Mouse (Mus musculus) heart, embryonic 16.5 days (tissue): Measurements from ENCODE around the gene Sgsm1. TPM values are rescaled to one million over a fixed set of nuclear protein-coding genes. Genes with fewer than 3 reads are reported as not detected.

ENCODE experiments used
- ATAC-seq: fragments of 200-750 bp; cut with Nextera tagmentation; replicated peaks from 2 replicates; pipeline ENCODE4 v1.8.0; 2017; ENCODE audit warnings: moderate number of reproducible peaks; ENCODE audit not compliant: insufficient read depth, low FRiP score; ENCODE audit errors: extremely low read depth
- H3K27ac ChIP-seq: fragments of 300-500 bp; sonication (generic); 2 replicates; pipeline ENCODE4 v1.5.1; 2014; ENCODE audit warnings: mild to moderate bottlenecking, low read length, control low read depth, moderate library complexity
- H3K27me3 ChIP-seq: fragments of 300-500 bp; sonication (generic); 2 replicates; pipeline ENCODE4 v1.6.1; 2014; ENCODE audit warnings: low read length, mixed read lengths; ENCODE audit not compliant: control insufficient read depth, insufficient read depth
- H3K36me3 ChIP-seq: fragments of 300-500 bp; sonication (generic); 2 replicates; pipeline ENCODE4 v1.6.1; 2014; ENCODE audit not compliant: control insufficient read depth, insufficient read depth
- H3K4me1 ChIP-seq: fragments of 300-500 bp; sonication (generic); 2 replicates; pipeline ENCODE4 v1.6.1; 2014; ENCODE audit warnings: low read length, mixed read lengths; ENCODE audit not compliant: control insufficient read depth, insufficient read depth
- H3K4me2 ChIP-seq: fragments of 300-500 bp; sonication (generic); 2 replicates; pipeline ENCODE4 v1.6.1; 2014; ENCODE audit warnings: low read depth, mild to moderate bottlenecking, control low read depth, low read length
- H3K4me3 ChIP-seq: fragments of 300-500 bp; sonication (generic); 2 replicates; pipeline ENCODE4 v1.5.1; 2014; ENCODE audit warnings: mild to moderate bottlenecking, control low read depth, low read length
- H3K9ac ChIP-seq: fragments of 300-500 bp; sonication (generic); 2 replicates; pipeline ENCODE4 v1.6.1; 2014; ENCODE audit warnings: low read length, control low read depth
- H3K9me3 ChIP-seq: fragments of 300-500 bp; sonication (generic); replicated peaks from 2 replicates; pipeline ENCODE4 v1.6.1; 2016; ENCODE audit warnings: low read length; ENCODE audit not compliant: control insufficient read depth
- WGBS: fragments of 180-500 bp; shearing (Covaris S2); extraction: QIAGEN DNeasy Blood & Tissue Kit; methylation state at CpG from one replicate; pipeline ENCODE4 v1.1.7; 2014; 5-methylcytosine and 5-hydroxymethylcytosine counted together
- polyA plus RNA-seq: library from polyadenylated mRNA; unstranded; fragments of >200 nt; fragmentation: Nextera tagmentation; extraction: Ambion mirVana; gene quantifications from 2 replicates; pipeline ENCODE4 v1.2.1, GENCODE M21; 2015

Gene Sgsm1
- polyA plus RNA-seq, result 0.67 and 1.0 TPM in 2 replicates

DNA sequence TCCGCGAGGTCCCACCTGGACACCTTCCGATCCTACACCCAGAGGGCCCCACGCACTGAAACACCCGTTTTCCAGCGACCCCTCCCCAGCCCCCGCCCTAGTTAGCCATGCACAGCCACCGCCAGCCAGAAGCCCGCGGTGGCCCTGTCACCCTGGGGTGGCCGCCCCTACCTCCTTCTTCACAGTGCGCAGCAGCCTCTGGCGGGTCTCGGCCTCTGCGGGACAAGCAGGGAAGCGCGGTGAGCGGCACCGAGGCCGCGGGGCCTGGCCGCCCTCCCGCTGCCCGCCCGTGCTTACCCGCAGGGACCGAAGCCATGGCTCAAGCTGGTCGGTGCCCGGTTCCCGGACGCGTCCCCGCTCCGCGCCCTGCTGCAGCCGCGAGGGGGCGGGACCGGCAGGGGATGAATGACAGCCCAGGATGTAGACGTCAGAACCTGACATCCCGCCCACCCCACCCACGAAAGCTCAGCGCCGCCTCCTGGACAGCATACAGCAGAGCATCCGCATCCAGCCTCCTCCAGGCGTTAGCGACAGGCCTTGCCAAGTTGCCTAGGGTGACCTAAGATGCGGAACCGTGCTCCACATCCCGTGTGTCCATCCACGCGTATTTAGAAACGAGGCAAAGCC, at the start of gene Sgsm1:
TSS of gene Sgsm1 (minus strand) at position 410 of the 627 bp plus-strand sequence.
- Histone ChIP-seq H3K27me3 (peaks cover 67% of the 10 kb centered on the region), H3K9me3 (peaks cover 8% of the 10 kb centered on the region), H3K4me2 (peak within 1 kb of the TSS; percentile 74), H3K4me3 (peak within 1 kb of the TSS; percentile 54), H3K27ac (no peak within 1 kb of the TSS), H3K4me1 (no peaks in the 10 kb centered on the region), H3K36me3 (no peaks in the 10 kb centered on the region), H3K9ac (peak within 1 kb of the TSS; percentile 56; the same call in 1 of the 2 replicates)
- peak; percentile 58 for ATAC-seq
- WGBS, result 2% methylated on average over 53 of the region's 53 CpGs

DNA sequence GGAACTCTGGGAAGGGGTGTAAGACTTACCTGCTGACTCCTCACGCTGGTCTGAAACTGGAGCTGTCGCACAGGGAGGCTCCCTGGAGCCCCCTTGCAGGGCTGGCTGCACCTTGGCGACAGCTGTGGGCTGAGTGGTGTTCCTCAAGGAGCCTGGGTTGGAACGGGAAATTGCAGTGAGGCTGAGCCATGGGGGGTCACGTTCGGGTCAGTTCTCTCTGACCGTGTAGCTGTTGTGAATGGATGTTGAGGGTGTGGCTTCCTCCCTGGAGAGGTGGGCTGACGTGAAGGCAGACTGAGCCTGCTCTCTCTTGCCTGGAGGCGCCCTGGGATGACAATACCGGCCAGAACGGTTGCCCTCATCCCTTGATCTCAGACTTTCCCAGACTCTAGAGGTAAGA, 48.2 kb upstream of the Sgsm1 start:
- WGBS, result 6% methylated on average over 11 of the region's 11 CpGs
- Histone ChIP-seq H3K27me3 (peaks cover 20% of the 10 kb centered on the region), H3K4me1 (no peaks in the 10 kb centered on the region), H3K9me3 (no peaks in the 10 kb centered on the region), H3K27ac (no peak overlapping the region), H3K4me3 (no peak overlapping the region), H3K4me2 (no peak overlapping the region), H3K36me3 (no peaks in the 10 kb centered on the region), H3K9ac (no peak overlapping the region)
- ATAC-seq, result no peak

DNA sequence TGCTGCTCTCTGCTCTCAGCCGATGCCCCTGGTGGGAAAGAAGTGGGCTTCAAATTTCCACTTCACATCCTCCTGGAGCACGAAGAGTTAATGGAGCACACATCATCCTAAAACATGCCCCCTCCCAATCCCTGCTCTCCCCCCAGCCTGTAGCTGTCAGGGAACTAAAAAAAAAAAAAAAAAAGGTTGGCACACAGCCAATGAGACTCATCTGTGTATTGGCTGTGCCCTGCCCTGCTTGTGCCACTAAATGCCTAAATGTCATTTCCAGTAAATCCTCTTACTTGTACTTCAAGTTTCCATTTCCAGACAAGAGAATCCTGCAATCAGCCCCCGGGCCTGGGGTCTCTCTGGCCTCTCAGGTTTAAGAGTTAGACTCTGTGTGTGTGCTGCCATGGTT, 47.1 kb upstream of the Sgsm1 start:
- H3K36me3 ChIP-seq, result no peaks in the 10 kb centered on the region
- H3K4me2 ChIP-seq, result no peak overlapping the region
- ATAC-seq, result no peak
- 46% methylated on average over 3 of the region's 3 CpGs for WGBS
- H3K4me1 ChIP-seq, result no peaks in the 10 kb centered on the region
- peaks cover 28% of the 10 kb centered on the region for H3K27me3 ChIP-seq
- H3K9ac ChIP-seq, result no peak overlapping the region
- H3K4me3 ChIP-seq, result no peak overlapping the region
- no peak overlapping the region for H3K27ac ChIP-seq
- no peaks in the 10 kb centered on the region for H3K9me3 ChIP-seq

DNA sequence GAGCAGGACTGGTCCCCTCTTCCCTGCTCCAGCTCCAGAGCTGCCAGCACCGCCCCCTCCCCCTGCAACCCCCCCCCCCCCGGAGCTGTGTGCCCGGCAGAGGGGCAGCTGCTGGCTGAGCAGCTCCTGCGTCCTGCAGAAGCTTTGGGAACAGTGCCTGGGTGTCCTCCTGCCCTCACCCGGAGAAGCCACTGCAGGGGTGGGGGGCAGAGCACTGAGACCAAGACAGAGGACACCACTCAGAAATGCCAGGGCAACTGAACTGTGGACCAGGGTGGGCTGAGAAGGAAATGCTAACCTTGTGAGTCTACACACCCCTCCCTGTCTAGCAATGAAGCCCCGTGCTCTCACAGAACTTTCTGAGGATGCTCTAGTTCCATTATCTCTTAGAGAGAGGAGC, 46.6 kb upstream of the Sgsm1 start, which contains the start of gene Aym1:
TSS of gene Aym1 (plus strand) at position 109 of the 400 bp plus-strand sequence.
- 37% methylated on average over 3 of the region's 6 CpGs for WGBS
- Histone ChIP-seq H3K9ac (no peak within 1 kb of the TSS), H3K9me3 (no peaks in the 10 kb centered on the region), H3K36me3 (no peaks in the 10 kb centered on the region), H3K4me2 (no peak within 1 kb of the TSS), H3K4me1 (no peaks in the 10 kb centered on the region), H3K27me3 (peaks cover 31% of the 10 kb centered on the region), H3K27ac (no peak within 1 kb of the TSS), H3K4me3 (no peak within 1 kb of the TSS)
- ATAC-seq, result no peak

DNA sequence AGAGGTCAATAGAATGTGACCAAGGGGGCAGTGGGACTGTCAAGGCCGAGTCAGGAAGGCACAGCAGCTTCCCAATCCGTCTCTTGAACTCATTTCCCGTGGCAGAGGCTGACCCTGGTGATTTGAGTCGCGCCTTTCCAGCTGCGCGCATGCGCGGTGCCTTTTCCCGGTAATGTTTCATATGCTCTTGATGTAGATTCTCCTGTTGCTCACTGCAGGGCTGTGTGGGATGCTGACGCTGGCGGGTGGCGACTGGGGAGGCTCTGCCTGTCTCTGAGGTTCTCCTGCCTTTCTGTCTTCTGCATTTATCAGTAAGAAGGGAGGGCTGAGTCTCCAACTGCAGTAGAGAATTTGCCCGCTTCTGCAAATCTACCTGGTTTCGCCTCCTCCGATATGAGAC, 43.7 kb upstream of the Sgsm1 start:
- Histone ChIP-seq H3K27me3 (peaks cover 48% of the 10 kb centered on the region), H3K9ac (no peak overlapping the region), H3K4me2 (no peak overlapping the region), H3K4me1 (no peaks in the 10 kb centered on the region), H3K9me3 (no peaks in the 10 kb centered on the region), H3K4me3 (no peak overlapping the region), H3K27ac (no peak overlapping the region), H3K36me3 (no peaks in the 10 kb centered on the region)
- ATAC-seq, result no peak
- WGBS, result 38% methylated on average over 16 of the region's 16 CpGs

DNA sequence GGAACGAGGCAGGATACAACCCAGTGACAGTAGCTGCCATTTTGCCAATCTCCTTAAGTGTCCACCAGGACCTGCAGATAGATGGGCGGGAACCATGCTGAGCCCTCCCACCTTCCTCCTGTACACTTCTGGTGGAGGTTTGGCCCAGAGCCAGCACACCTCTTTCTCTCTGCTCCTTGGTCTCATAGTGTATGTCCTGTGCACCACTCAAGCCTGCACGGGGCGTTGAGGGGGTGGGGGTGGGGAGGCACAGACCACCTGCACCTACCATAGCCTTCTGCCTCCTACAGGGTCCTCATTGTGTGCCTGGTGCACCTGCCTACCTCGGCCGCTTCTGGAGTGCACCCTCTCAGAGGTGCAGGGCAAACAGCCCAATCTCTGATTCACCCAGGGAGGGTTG, 42.0 kb upstream of the Sgsm1 start:
- Histone ChIP-seq H3K36me3 (no peaks in the 10 kb centered on the region), H3K4me3 (no peak overlapping the region), H3K27ac (no peak overlapping the region), H3K4me1 (no peaks in the 10 kb centered on the region), H3K9ac (no peak overlapping the region), H3K27me3 (peaks cover 56% of the 10 kb centered on the region), H3K4me2 (no peak overlapping the region), H3K9me3 (no peaks in the 10 kb centered on the region)
- ATAC-seq, result no peak
- 55% methylated on average over 6 of the region's 6 CpGs for WGBS

DNA sequence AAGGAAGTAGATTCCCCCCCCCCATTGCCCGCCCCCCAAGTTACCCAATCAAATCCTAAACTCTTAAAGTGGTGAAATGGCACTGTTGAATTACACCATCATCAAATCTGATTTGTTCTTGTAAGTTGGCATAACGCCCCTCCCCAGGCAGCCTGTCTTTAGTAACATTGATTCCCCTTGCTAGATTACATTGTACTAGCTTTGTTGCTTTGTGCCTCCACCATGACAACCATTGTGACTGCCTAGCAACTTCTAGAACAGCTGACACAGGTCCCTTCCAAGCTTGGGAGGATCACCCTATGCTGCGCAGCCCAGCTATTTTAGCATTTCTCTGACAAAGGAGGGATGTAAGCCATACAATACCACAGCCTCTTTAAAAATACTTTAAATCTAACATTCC, 41.2 kb upstream of the Sgsm1 start:
- H3K9ac ChIP-seq, result no peak overlapping the region
- H3K27ac ChIP-seq, result no peak overlapping the region
- no peak overlapping the region for H3K4me2 ChIP-seq
- WGBS, result 79% methylated on average over 3 of the region's 3 CpGs
- H3K4me1 ChIP-seq, result no peaks in the 10 kb centered on the region
- H3K36me3 ChIP-seq, result no peaks in the 10 kb centered on the region
- ATAC-seq, result no peak
- no peaks in the 10 kb centered on the region for H3K9me3 ChIP-seq
- H3K27me3 ChIP-seq, result peaks cover 62% of the 10 kb centered on the region
- no peak overlapping the region for H3K4me3 ChIP-seq

DNA sequence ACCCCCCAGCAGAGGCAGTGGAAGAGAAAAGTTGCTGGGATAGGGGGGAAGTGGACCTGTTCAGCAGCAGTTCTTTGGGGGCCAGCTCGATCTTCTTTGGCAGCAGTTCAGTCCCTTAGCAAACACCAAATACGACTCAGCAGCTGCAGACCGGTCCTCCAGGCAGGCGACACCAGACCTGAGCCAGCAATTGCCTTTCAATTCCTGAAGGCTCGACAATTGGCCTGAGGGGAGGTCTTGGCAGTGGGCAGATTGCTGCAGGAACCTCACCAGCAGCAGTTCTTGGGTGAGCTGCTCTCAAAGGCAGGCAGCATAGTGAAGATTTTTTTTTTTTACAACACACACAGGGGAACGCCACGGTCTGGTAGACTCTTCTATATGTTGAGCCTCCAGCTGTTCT, 39.2 kb upstream of the Sgsm1 start:
- H3K27me3 ChIP-seq, result peaks cover 80% of the 10 kb centered on the region
- no peaks in the 10 kb centered on the region for H3K9me3 ChIP-seq
- no peak overlapping the region for H3K4me3 ChIP-seq
- H3K36me3 ChIP-seq, result no peaks in the 10 kb centered on the region
- WGBS, result 29% methylated on average over 7 of the region's 7 CpGs
- no peaks in the 10 kb centered on the region for H3K4me1 ChIP-seq
- no peak overlapping the region for H3K4me2 ChIP-seq
- H3K9ac ChIP-seq, result no peak overlapping the region
- no peak overlapping the region for H3K27ac ChIP-seq
- no peak for ATAC-seq

DNA sequence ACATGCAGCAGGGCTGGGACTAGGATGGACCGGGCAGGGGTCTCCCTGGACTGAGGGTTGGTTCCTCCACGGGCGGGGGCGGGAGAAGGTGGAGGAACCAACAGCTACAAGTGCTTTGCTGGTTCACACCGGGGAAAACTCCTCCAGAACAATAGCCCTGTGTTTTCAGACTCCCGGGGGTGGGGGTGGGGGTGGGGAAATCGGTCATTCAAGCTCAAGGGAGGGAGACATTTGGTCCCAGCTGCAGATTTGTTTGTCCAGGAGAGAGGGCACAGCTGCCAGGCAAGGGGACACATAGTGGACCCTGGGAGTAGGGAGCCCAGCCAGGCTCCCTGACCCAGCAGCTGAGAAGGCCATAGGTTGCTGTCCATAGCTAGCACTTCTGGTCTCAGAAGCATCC, 38.6 kb upstream of the Sgsm1 start:
- Histone ChIP-seq H3K4me2 (no peak overlapping the region), H3K9me3 (no peaks in the 10 kb centered on the region), H3K4me3 (no peak overlapping the region), H3K36me3 (no peaks in the 10 kb centered on the region), H3K4me1 (no peaks in the 10 kb centered on the region), H3K27me3 (peaks cover 86% of the 10 kb centered on the region), H3K9ac (no peak overlapping the region), H3K27ac (no peak overlapping the region)
- ATAC-seq, result no peak
- WGBS, result 19% methylated on average over 7 of the region's 7 CpGs
